Mouse (Mus musculus) adipose tissue, adult 10 weeks (tissue): Measurements from ENCODE around the gene Alyref. TPM values are rescaled to one million over a fixed set of nuclear protein-coding genes. Genes with fewer than 3 reads are reported as not detected.

Experiments
- polyA plus RNA-seq: library from polyadenylated mRNA; stranded (reverse); fragments of 350-450 nt; fragmentation: Illumina TruSeq; extraction: RNeasy Lipid Tissue Mini Kit (QIAGEN cat#74804); gene quantifications from one replicate; pipeline ENCODE4 v1.2.3, GENCODE M21; 2014; ENCODE audit warnings: low read depth, low replicate concordance

The Alyref gene
- polyA plus RNA-seq, result 39.4 TPM

GRCm38 (mm10) chr11:120598283-120598989, at the start of gene Alyref, which contains the start of gene Anapc11:
Gene Alyref (minus strand): TSS chr11:120598365.
Gene Anapc11 (plus strand): TSS chr11:120598421.

GRCm38 (mm10) chr11:120643601-120643987, 45.4 kb upstream of the Alyref start, which contains the start of gene Pycr1:
Gene Pycr1 (minus strand): TSS chr11:120643769.

GRCm38 (mm10) chr11:120633520-120634343, 35.6 kb upstream of the Alyref start, which contains the start of gene Mafg:
Gene Mafg (minus strand): TSS chr11:120633600.

DNA sequence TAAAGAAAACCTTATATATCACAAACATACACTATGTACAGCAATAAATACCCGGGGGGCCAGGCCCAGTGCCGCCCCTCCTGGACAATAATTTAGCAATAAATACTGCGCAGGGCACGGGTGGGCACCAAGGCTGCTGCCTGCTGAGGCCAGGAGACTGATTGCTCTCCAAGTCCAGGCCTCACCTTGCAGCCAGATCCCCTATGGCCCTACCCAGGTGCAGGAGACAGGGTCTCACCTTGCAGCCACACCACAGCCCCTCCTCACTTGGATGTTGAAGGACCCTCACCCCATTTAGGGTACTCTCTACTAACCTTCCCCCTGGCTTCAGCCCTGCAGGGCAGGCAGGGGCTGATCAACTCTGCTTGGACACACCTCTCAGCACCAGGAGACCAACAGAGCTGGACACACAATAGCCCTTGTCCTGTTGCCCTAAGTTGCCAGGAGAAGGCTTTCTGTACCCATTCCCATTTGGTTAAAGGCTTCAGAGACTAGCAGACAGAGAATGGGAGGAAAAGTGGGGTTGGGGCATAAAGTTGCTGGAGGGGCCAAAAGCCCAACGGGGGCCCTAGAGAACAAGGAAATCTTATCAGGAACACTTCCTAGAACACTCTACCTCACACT, 27.1 kb upstream of the Alyref start, which contains the start of gene Sirt7:
Sirt7 (minus strand) TSS at position 89 of the 624 bp plus-strand sequence.

DNA sequence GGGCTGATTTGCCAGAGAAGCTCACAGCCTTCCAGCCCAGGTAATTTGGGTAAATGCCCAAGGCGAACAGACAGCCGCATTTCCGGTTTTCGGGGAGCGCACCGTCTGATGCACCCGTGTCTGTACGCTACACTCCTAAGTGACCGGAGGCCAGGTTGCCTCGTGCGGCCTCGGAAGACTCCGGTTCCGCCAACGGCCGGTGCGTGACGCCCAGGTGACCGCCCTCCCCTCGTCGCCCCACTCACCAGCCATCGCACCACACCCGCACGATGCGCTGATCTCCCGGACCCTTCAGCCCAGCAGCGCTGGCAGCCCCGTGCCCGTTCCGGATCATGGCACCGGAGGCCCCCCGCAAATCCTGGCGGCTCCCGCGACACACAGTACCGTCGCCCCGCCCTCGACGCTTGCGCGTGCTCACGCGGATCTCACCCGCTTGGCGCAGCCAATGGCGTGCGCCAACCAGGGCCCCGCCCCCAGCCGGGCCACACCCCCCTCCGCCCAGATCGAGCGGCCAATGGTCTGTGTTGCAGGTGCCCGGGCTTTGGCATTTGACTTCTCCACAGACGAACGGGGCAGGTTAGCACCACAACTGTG, 19.5 kb upstream of the Alyref start, which contains the start of gene Pcyt2:
Pcyt2 (minus strand) TSS at position 418 of the 594 bp plus-strand sequence.

GRCm38 (mm10) chr11:120608241-120609034, 10.3 kb upstream of the Alyref start, which contains the start of gene Npb:
Gene Npb (plus strand): TSS chr11:120608477.

GRCm38 (mm10) chr11:120581490-120582267, 16.5 kb downstream of the Alyref start, which contains the start of gene Arhgdia:
Gene Arhgdia (minus strand): TSS chr11:120581624.

DNA sequence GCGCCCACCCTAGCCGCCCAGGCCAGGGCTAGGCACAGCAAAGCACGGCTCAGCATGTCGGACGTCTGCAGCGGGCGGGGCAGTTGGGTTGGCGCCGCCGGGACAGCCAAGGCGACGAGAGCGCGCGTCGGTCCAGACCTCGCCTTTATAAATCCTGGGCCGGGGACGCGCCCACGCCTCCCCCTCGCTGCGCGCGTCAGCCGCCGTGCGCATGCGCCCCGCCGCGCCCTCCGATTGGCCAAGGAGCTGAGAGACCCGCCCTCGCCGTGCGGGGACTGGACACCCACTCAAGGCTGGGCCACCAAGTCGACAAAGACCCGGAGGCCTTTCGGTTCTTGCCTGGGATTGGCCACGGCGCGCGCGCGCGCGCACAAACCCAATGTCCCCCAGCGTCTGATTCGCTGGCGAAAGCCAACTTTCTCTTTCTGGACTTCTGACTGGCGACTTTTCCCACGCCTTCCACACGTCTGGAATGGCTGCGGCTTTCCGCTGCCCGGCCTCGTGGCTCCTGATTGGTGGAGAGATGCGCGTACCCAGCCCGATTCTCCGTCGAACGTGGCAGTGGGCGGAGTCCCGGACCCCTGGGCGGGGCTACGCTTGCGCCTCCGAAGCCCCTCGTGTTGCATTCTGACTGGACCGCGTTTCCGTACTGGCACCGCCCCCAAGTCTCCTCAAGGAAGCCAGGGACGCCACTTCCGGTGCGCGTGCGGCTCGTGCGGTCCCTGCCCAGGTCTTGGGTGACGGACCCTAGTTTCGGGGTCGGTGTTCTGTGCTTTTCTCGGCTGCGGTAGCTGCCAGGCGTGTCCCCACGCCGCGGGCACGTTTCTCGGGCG, 25.2 kb downstream of the Alyref start, which contains the start of gene P4hb:
P4hb (minus strand) TSS at position 502 of the 833 bp plus-strand sequence.

DNA sequence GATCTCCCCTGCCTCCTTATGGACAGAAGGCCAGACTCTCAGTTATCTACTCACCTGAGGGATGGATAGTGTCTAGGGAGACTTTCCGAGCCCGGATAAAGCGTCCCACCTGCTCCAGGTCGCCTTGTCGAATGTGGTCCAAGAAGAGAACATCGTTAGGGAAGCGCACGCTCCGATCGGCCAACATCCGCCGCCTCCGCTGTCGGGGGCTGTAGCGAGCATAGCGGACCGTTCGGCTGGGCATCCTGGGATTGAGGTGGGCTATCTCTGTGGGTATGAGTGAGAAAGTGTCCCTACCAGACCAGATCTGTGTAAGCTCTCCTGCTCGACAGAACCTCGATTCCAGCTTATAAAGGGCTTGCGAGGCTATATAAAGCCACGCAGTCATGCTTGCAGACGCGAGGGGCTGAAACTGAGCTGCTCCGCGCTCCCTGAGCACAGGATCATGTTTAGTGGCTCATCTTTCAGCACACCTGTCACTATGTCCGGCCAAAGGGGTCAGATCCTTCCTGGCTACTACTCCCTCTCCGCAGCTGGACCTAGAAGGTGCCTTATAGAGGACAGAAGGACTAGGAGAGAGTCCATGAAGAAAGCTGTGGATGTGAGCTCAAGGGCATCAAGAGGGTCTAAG, 47.2 kb downstream of the Alyref start, which contains the start of gene Ppp1r27:
Ppp1r27 (minus strand) TSS at position 323 of the 631 bp plus-strand sequence.

GRCm38 (mm10) chr11:120549168-120549945, 48.8 kb downstream of the Alyref start, which contains the start of gene Mcrip1:
Gene Mcrip1 (minus strand): TSS chr11:120549727.

Other genes starting within 250 kb of the Alyref start
- gene Actg1, start 249.8 kb downstream of the Alyref start, polyA plus RNA-seq, result 1,201 TPM
- gene Fscn2, start 236.8 kb downstream of the Alyref start, polyA plus RNA-seq, result 0.92 TPM
- gene Faap100, start 219.6 kb downstream of the Alyref start, polyA plus RNA-seq, result 9.8 TPM
- gene Nploc4, start 160.7 kb downstream of the Alyref start, polyA plus RNA-seq, result 50.3 TPM
- not detected for gene Tspan10, start 155.7 kb downstream of the Alyref start, polyA plus RNA-seq
- 0.65 TPM for gene Pde6g, start 144.9 kb downstream of the Alyref start, polyA plus RNA-seq
- 20.5 TPM for gene Oxld1, start 140.3 kb downstream of the Alyref start, polyA plus RNA-seq
- 18.3 TPM for gene Ccdc137, start 140.2 kb downstream of the Alyref start, polyA plus RNA-seq
- gene Arl16, start 130.8 kb downstream of the Alyref start, polyA plus RNA-seq, result 23.1 TPM
- 58.6 TPM for gene Mrpl12, start 113.8 kb downstream of the Alyref start, polyA plus RNA-seq
- 127 TPM for gene Slc25a10, start 106.5 kb downstream of the Alyref start, polyA plus RNA-seq
- 0.86 TPM for gene Gcgr, start 67.7 kb downstream of the Alyref start, polyA plus RNA-seq
- gene Mcrip1, start 48.6 kb downstream of the Alyref start, polyA plus RNA-seq, result 110 TPM
- not detected for gene Ppp1r27, start 47.2 kb downstream of the Alyref start, polyA plus RNA-seq
- 519 TPM for gene P4hb, start 25.1 kb downstream of the Alyref start, polyA plus RNA-seq
- gene Arhgdia, start 16.7 kb downstream of the Alyref start, polyA plus RNA-seq, result 356 TPM
- gene Anapc11, start 56 bp upstream of the Alyref start, polyA plus RNA-seq, result 47.3 TPM
- not detected for gene Npb, start 10.1 kb upstream of the Alyref start, polyA plus RNA-seq
- 83.9 TPM for gene Pcyt2, start 19.6 kb upstream of the Alyref start, polyA plus RNA-seq
- 40.4 TPM for gene Sirt7, start 26.9 kb upstream of the Alyref start, polyA plus RNA-seq
- 66.7 TPM for gene Mafg, start 35.2 kb upstream of the Alyref start, polyA plus RNA-seq
- gene Pycr1, start 45.4 kb upstream of the Alyref start, polyA plus RNA-seq, result 4.0 TPM
- not detected for gene Myadml2, start 49.8 kb upstream of the Alyref start, polyA plus RNA-seq
- 4.7 TPM for gene Notum, start 62.8 kb upstream of the Alyref start, polyA plus RNA-seq
- 76.1 TPM for gene Aspscr1, start 74.6 kb upstream of the Alyref start, polyA plus RNA-seq
- gene Cenpx, start 115.4 kb upstream of the Alyref start, polyA plus RNA-seq, result 91.5 TPM
- 40.3 TPM for gene Lrrc45, start 115.6 kb upstream of the Alyref start, polyA plus RNA-seq
- gene Rac3, start 123.1 kb upstream of the Alyref start, polyA plus RNA-seq, result 11.5 TPM
- gene Dcxr, start 128.9 kb upstream of the Alyref start, polyA plus RNA-seq, result 102 TPM
- 65.7 TPM for gene Cbr2, start 133.7 kb upstream of the Alyref start, polyA plus RNA-seq
- gene Hmga1b, start 164.4 kb upstream of the Alyref start, polyA plus RNA-seq, result 114 TPM
- 25.6 TPM for gene Rfng, start 185.8 kb upstream of the Alyref start, polyA plus RNA-seq
- 114 TPM for gene Gps1, start 185.9 kb upstream of the Alyref start, polyA plus RNA-seq
- 30.9 TPM for gene Dus1l, start 198.0 kb upstream of the Alyref start, polyA plus RNA-seq
- gene Fasn, start 226.2 kb upstream of the Alyref start, polyA plus RNA-seq, result 426 TPM